Mouse (Mus musculus) MEL (cell line): ENCODE data around the gene Rell1. TPM values are rescaled to one million over a fixed set of nuclear protein-coding genes. Genes with fewer than 3 reads are reported as not detected.

Experiments
- DNase-seq: peaks from one replicate; pipeline ENCODE4 v3.0.0; 2011; ENCODE audit warnings: low read depth, low spot score
- H3K27ac ChIP-seq: 2 replicates; pipeline ENCODE4 v1.5.1; 2012; ENCODE audit warnings: low read depth, mild to moderate bottlenecking, control low read depth, low read length, moderate library complexity; ENCODE audit not compliant: control insufficient read depth
- H3K27me3 ChIP-seq, 2 experiments: fragments of 150-350 bp in 1 of 2; sonication (generic) in 1 of 2; 2 replicates each; pipeline ENCODE4 v1.6.1; 2012; ENCODE audit warnings: low read length in 2 of 2, mild to moderate bottlenecking in 2 of 2, improper control_type of control experiment in 1 of 2, moderate library complexity in 1 of 2; ENCODE audit not compliant: insufficient read depth in 2 of 2, control insufficient read depth in 1 of 2
- H3K36me3 ChIP-seq, 2 experiments: 2 replicates each; pipeline ENCODE4 v1.6.1; 2012 to 2014; ENCODE audit warnings: low read length in 2 of 2, improper control_type of control experiment in 1 of 2, inconsistent platforms in 1 of 2, mild to moderate bottlenecking in 1 of 2; ENCODE audit not compliant: insufficient read depth in 2 of 2, control insufficient read depth in 1 of 2
- H3K4me1 ChIP-seq, 2 experiments: fragments of 150-350 bp in 1 of 2; sonication (generic) in 1 of 2; 2 replicates each; pipeline ENCODE4 v1.6.1; 2012; ENCODE audit warnings: low read length in 2 of 2, improper control_type of control experiment in 1 of 2, mild to moderate bottlenecking in 1 of 2; ENCODE audit not compliant: insufficient read depth in 2 of 2, control insufficient read depth in 1 of 2
- H3K4me3 ChIP-seq, 2 experiments: fragments of 150-350 bp in 1 of 2; sonication (generic) in 1 of 2; 2 replicates each; pipeline ENCODE4 v1.5.1; 2012; ENCODE audit warnings: low read depth in 2 of 2, low read length in 2 of 2, mild to moderate bottlenecking in 2 of 2, moderate library complexity in 2 of 2, control low read depth in 1 of 2, improper control_type of control experiment in 1 of 2; ENCODE audit not compliant: control insufficient read depth in 1 of 2, insufficient read depth in 1 of 2
- H3K79me2 ChIP-seq: 2 replicates; pipeline ENCODE4 v1.6.1; 2012; ENCODE audit warnings: mild to moderate bottlenecking, low read length, moderate library complexity; ENCODE audit not compliant: control insufficient read depth, poor library complexity, insufficient read depth
- H3K9ac ChIP-seq: 2 replicates; pipeline ENCODE4 v1.6.1; 2012; ENCODE audit warnings: low read depth, mild to moderate bottlenecking, control low read depth, low read length, moderate library complexity; ENCODE audit not compliant: control insufficient read depth, poor library complexity, severe bottlenecking
- H3K9me3 ChIP-seq: fragments of 150-350 bp; sonication (generic); replicated peaks from 2 replicates; pipeline ENCODE4 v1.6.1; 2012; ENCODE audit warnings: mild to moderate bottlenecking, low read length, improper control_type of control experiment, moderate library complexity; ENCODE audit not compliant: insufficient read depth
- CHD1 ChIP-seq: IDR thresholded peaks from 2 replicates; pipeline ENCODE4 v1.6.1; 2012; ENCODE audit warnings: low read depth, mild to moderate bottlenecking, inconsistent platforms, low read length, improper control_type of control experiment
- CTCF ChIP-seq, 3 experiments: IDR thresholded peaks in 2 of 3; conservative IDR thresholded peaks in 1 of 3; 2 replicates each; pipeline ENCODE4 v1.5.1; 2011 to 2012; ENCODE audit warnings: low read length in 3 of 3, low read depth in 2 of 3, mild to moderate bottlenecking in 2 of 3, improper control_type of control experiment in 1 of 3, inconsistent platforms in 1 of 3, mixed read lengths in 1 of 3, moderate library complexity in 1 of 3; ENCODE audit not compliant: control insufficient read depth in 1 of 3, insufficient read depth in 1 of 3, poor library complexity in 1 of 3, severe bottlenecking in 1 of 3
- E2F4 ChIP-seq: IDR thresholded peaks from 2 replicates; pipeline ENCODE4 v1.6.1; 2011; ENCODE audit warnings: low read depth, low read length, improper control_type of control experiment, borderline replicate concordance
- ELF1 ChIP-seq: IDR thresholded peaks from 2 replicates; pipeline ENCODE4 v1.6.1; 2014; ENCODE audit warnings: low read depth, mild to moderate bottlenecking, inconsistent platforms, low read length, improper control_type of control experiment, moderate library complexity
- EP300 ChIP-seq, 2 experiments: IDR thresholded peaks; 2 replicates each; pipeline ENCODE4 v1.6.1; 2011; ENCODE audit warnings: improper control_type of control experiment in 2 of 2, low read length in 2 of 2, low read depth in 1 of 2, mild to moderate bottlenecking in 1 of 2
- GABPA ChIP-seq: IDR thresholded peaks from 2 replicates; pipeline ENCODE4 v1.6.1; 2012; ENCODE audit warnings: low read depth, mild to moderate bottlenecking, inconsistent platforms, low read length, improper control_type of control experiment, moderate library complexity
- GATA1 ChIP-seq: IDR thresholded peaks from 2 replicates; pipeline ENCODE4 v1.6.1; 2011; ENCODE audit warnings: low read depth, low read length, improper control_type of control experiment
- JUND ChIP-seq: IDR thresholded peaks from 2 replicates; pipeline ENCODE4 v1.6.1; 2011; ENCODE audit warnings: low read depth, mild to moderate bottlenecking, improper control_type of control experiment, low read length
- MAX ChIP-seq: IDR thresholded peaks from 2 replicates; pipeline ENCODE4 v1.6.1; 2011; ENCODE audit warnings: low read length, improper control_type of control experiment
- MAZ ChIP-seq: IDR thresholded peaks from 2 replicates; pipeline ENCODE4 v1.6.1; 2012; ENCODE audit warnings: low read depth, mild to moderate bottlenecking, inconsistent platforms, low read length, improper control_type of control experiment
- MYB ChIP-seq: IDR thresholded peaks from 2 replicates; pipeline ENCODE4 v1.6.1; 2011; ENCODE audit warnings: mild to moderate bottlenecking, low read depth, low read length, improper control_type of control experiment
- MYC ChIP-seq: IDR thresholded peaks from 2 replicates; pipeline ENCODE4 v1.6.1; 2011; ENCODE audit warnings: low read depth, mild to moderate bottlenecking, low read length, improper control_type of control experiment, moderate library complexity
- POLR2A ChIP-seq, 2 experiments: IDR thresholded peaks; 2 replicates each; pipeline ENCODE4 v1.6.1; 2011 to 2012; ENCODE audit warnings: low read length in 2 of 2, mild to moderate bottlenecking in 2 of 2, control low read depth in 1 of 2, improper control_type of control experiment in 1 of 2, low read depth in 1 of 2, moderate library complexity in 1 of 2; ENCODE audit not compliant: control insufficient read depth in 1 of 2, insufficient read depth in 1 of 2, poor library complexity in 1 of 2
- POLR2AphosphoS2 ChIP-seq: IDR thresholded peaks from 2 replicates; pipeline ENCODE4 v1.6.1; 2011; ENCODE audit warnings: low read length, improper control_type of control experiment
- RAD21 ChIP-seq: IDR thresholded peaks from 2 replicates; pipeline ENCODE4 v1.6.1; 2011; ENCODE audit warnings: mild to moderate bottlenecking, low read depth, low read length, improper control_type of control experiment
- RCOR1 ChIP-seq: IDR thresholded peaks from 2 replicates; pipeline ENCODE4 v1.6.1; 2012; ENCODE audit warnings: low read depth, mild to moderate bottlenecking, inconsistent platforms, low read length, improper control_type of control experiment
- TAL1 ChIP-seq: IDR thresholded peaks from 2 replicates; pipeline ENCODE4 v1.6.1; 2012; ENCODE audit warnings: mild to moderate bottlenecking, inconsistent platforms, low read length, moderate library complexity, mixed read lengths
- TCF12 ChIP-seq: IDR thresholded peaks from 2 replicates; pipeline ENCODE4 v1.6.1; 2014; ENCODE audit warnings: low read depth, mild to moderate bottlenecking, inconsistent platforms, low read length, improper control_type of control experiment, moderate library complexity
- USF1 ChIP-seq: IDR thresholded peaks from 2 replicates; pipeline ENCODE4 v1.6.1; 2014; ENCODE audit warnings: low read depth, mild to moderate bottlenecking, inconsistent platforms, low read length, improper control_type of control experiment, moderate library complexity
- USF2 ChIP-seq, 2 experiments: IDR thresholded peaks; 2 replicates each; pipeline ENCODE4 v1.6.1; 2011 to 2012; ENCODE audit warnings: improper control_type of control experiment in 2 of 2, low read length in 2 of 2, borderline replicate concordance in 1 of 2, inconsistent platforms in 1 of 2, low read depth in 1 of 2, mild to moderate bottlenecking in 1 of 2; ENCODE audit not compliant: insufficient read depth in 1 of 2
- ZKSCAN1 ChIP-seq: IDR thresholded peaks from 2 replicates; pipeline ENCODE4 v1.6.1; 2012; ENCODE audit warnings: low read depth, mild to moderate bottlenecking, inconsistent platforms, low read length, improper control_type of control experiment, moderate library complexity
- ZMIZ1 ChIP-seq: IDR thresholded peaks from 2 replicates; pipeline ENCODE4 v1.6.1; 2012; ENCODE audit warnings: low read depth, mild to moderate bottlenecking, inconsistent platforms, low read length, improper control_type of control experiment, moderate library complexity
- ZNF384 ChIP-seq: IDR thresholded peaks from 2 replicates; pipeline ENCODE4 v1.6.1; 2012; ENCODE audit warnings: low read depth, mild to moderate bottlenecking, inconsistent platforms, low read length, improper control_type of control experiment
- polyA plus RNA-seq, 2 experiments: library from polyadenylated mRNA; stranded (reverse) in 1 of 2; unstranded in 1 of 2; fragments of >175 nt in 1 of 2; fragments of >200 nt in 1 of 2; gene quantifications; 2 replicates each; pipeline versions ENCODE4 v1.2.1 to v1.2.4; 2012; ENCODE audit warnings: low replicate concordance in 2 of 2, low read depth in 1 of 2; ENCODE audit not compliant: insufficient read length in 2 of 2, insufficient read depth in 1 of 2, missing spikeins in 1 of 2
- total RNA-seq: library from RNA; depleted of rRNA; stranded (reverse); fragments of 300-350 nt; gene quantifications from 2 replicates; pipeline ENCODE4 v1.2.3, GENCODE M21; 2012

The Rell1 gene
- total and polyA plus RNA-seq, 3 experiments, result 2.2 to 5.2 TPM; not detected in 1

DNA sequence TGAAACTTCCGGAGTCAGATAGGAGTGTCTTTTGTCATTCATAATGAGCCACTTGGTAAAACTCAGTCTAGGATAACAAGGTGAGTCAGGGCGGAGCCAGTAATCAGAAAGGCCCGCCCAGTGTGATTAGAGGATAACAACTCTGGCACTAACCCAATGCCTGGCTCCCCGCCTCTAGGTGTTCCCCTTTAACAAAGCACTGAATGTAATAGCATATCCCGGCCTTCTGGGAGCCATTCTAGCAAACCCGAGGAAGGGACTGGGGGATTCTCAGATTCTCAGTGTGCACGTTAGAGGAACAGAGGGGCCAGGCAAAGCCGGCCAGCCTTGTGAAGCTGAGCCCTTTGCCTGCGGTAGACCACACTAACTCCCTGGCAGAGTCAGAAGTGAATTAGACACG is 35.9 kb downstream of the Rell1 start:
- Histone ChIP-seq H3K79me2 (no peaks in the 10 kb centered on the region), H3K36me3 (peaks cover 0 to 2% of the 10 kb centered on the region in 2 experiments; a peak in 2 of 4 replicates), H3K4me1 (peaks cover 4 to 7% of the 10 kb centered on the region in 2 experiments; a peak in 2 of 4 replicates), H3K27ac (no peak overlapping the region), H3K9me3 (no peaks in the 10 kb centered on the region), H3K27me3 (no peaks in the 10 kb centered on the region), H3K9ac (no peak overlapping the region), H3K4me3 (no peak overlapping the region)
- no peak for DNase-seq
- no peak for TF ChIP-seq USF2 (IDR thresholded peaks at IDR 0.05; ENCODE audit: borderline replicate concordance in 1 of 2, insufficient read depth in 1 of 2, low read depth in 1 of 2, low read length in 2 of 2)
- TF ChIP-seq GABPA, result no peak
- TF ChIP-seq CHD1, result no peak
- no peak for TF ChIP-seq MAZ
- no peak for TF ChIP-seq ZMIZ1
- no peak for TF ChIP-seq EP300 (IDR thresholded peaks at IDR 0.05; ENCODE audit: low read depth in 1 of 2, low read length in 2 of 2)
- no peak for TF ChIP-seq GATA1
- no peak for TF ChIP-seq ZNF384
- TF ChIP-seq POLR2A (IDR thresholded peaks at IDR 0.05; ENCODE audit: control insufficient read depth in 1 of 2, insufficient read depth in 1 of 2, low read depth in 1 of 2, low read length in 2 of 2, poor library complexity in 1 of 2), result no peak
- TF ChIP-seq MYB, result no peak
- no peak for TF ChIP-seq ZKSCAN1
- no peak for TF ChIP-seq ELF1
- no peak for TF ChIP-seq POLR2AphosphoS2
- TF ChIP-seq MYC, result no peak
- TF ChIP-seq CTCF (IDR thresholded peaks at IDR 0.05 in 2 of 3, conservative IDR thresholded peaks at IDR 0.05 in 1 of 3; ENCODE audit: control insufficient read depth in 1 of 3, insufficient read depth in 1 of 3, low read depth in 2 of 3, low read length in 3 of 3, poor library complexity in 1 of 3, severe bottlenecking in 1 of 3), result no peak
- no peak for TF ChIP-seq TCF12
- no peak for TF ChIP-seq JUND
- TF ChIP-seq RCOR1, result no peak
- TF ChIP-seq E2F4, result no peak
- no peak for TF ChIP-seq USF1

DNA sequence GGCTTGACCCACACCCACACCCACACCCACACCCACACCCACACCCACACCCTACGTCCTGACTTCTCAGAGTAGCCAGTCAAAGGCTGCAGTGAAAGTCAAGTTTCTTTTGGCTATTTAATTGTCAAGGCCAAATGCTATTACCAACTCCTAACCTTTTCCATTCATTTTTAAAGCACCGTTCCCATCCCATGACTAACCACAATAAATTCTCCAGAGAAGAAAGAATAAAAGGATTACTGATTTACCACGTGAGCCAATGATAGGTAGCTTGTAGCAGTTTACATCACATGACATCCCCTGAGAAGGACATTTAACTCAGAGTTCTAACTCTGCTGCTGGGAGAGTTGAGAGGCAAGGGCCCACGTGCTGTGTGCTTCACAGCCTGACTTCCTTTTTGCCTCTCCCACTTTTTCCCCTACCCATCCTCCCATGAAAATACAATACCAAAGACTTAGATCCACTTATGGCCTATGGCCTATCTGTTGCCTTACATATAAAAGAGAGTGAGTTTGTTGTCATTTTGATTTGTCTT is 37.8 kb downstream of the Rell1 start:
- Histone ChIP-seq H3K27me3 (no peaks in the 10 kb centered on the region), H3K4me3 (no peak overlapping the region), H3K27ac (no peak overlapping the region), H3K9ac (no peak overlapping the region), H3K9me3 (no peaks in the 10 kb centered on the region), H3K4me1 (peaks cover 4 to 9% of the 10 kb centered on the region in 2 experiments; a peak in 3 of 4 replicates), H3K36me3 (peaks cover 0 to 2% of the 10 kb centered on the region in 2 experiments; a peak in 2 of 4 replicates), H3K79me2 (no peaks in the 10 kb centered on the region)
- no peak for DNase-seq
- TF ChIP-seq MAX (no peak), RCOR1 (no peak), TAL1 (no peak), MAZ (no peak), CHD1 (no peak), USF2 (IDR thresholded peaks at IDR 0.05; ENCODE audit: borderline replicate concordance in 1 of 2, insufficient read depth in 1 of 2, low read depth in 1 of 2, low read length in 2 of 2) (no peak), RAD21 (no peak), JUND (no peak)
